Mouse (Mus musculus) naive thymus-derived CD4-positive, alpha-beta T cell, adult 2 months (primary cell): Measurements from ENCODE around the gene Gm21994.
A peak's percentile ranks its signal among the peaks of the same experiment; 100 is the strongest.
"Not testable (repeated sequence)": the region's sequence is repeated elsewhere in the genome, so short reads cannot be mapped to it uniquely, and the experiment has no call there.

Experiments used
- DNase-seq: peaks from one replicate; pipeline ENCODE4 v3.0.0-alpha.2; 2011; ENCODE audit warnings: low read depth

The Gm21994 gene

DNA sequence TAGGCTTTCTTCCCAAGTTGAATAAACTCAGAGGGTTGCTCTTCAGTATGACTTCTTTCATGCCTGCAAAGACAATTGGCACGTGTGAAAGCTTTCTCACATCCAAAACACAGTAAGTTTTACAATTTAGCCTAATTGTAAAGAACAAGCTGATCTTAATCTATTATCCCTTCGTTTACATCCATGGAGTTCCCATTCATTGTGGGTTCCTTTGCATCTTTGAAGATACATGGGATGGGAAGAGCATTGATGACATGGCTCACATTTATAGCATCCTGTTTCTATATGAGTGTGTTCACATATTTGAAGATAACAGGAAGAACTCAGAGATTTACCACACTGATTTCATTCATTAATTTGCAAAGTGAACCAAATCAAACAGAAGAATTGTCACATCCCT lies at the start of gene Gm21994:
Gm21994 (minus strand) TSS at position 101 of the 400 bp plus-strand sequence.
- not testable (repeated sequence) for DNase-seq

DNA sequence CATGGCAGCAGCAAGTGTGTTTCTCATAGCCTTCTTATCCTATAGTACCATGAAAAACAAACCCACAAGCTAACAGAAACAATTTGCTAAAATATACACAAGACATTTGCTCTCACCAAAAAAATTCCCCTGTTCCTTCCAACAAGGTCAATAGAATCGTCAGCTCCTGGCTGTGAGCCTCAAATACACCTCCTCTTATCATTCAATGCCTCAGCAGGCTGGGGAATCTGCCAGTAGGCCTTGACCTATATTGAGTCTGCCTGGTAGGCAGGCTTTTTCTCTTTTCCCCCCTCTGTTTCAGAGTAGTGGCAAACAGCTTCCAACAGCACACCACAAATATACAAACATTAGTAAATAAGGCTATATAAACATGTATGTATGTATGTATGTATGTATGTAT lies 43.7 kb upstream of the Gm21994 start:
- no peak for DNase-seq

DNA sequence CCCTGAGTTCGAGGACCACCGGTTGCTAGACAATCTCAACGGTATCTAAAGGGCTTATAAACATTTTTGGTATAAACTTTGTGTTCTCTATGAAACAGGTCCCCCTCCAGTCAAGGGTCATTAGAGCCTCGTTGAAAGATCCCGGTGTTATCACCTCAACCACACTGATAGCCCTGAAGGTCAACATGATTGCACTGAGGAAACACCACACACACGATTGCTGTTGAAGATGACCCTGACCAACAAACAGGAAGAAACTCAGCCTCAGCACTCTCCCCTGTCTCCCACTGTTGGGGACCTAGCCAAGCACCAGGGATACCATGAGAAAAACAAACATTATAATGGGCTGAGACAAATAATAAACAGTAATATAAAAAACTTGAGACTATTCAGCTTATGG lies 38.3 kb upstream of the Gm21994 start:
- no peak for DNase-seq

DNA sequence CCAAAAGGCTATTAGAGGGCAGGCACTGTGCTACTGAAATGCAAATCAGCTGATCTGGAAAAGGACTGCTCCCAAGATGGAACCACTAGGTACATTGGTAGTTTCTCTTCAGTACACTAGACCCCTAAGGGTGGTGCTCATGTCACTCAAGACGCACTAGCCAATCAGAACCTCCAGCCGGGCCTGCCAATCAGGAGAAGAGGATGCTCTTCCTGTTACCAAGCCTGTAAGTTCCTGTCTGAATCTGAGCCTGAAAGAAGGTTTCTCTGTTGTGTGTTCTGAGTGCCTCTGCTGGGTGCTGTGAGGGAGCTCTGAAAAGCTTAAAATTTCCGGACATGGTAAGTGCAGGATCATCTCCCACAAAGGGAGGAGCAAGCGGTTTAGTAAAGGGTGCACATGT lies 1.9 kb upstream of the Gm21994 start, which contains the start of gene Gm14124:
Gm14124 (plus strand) TSS at position 227 of the 400 bp plus-strand sequence.
- not testable (repeated sequence) for DNase-seq

DNA sequence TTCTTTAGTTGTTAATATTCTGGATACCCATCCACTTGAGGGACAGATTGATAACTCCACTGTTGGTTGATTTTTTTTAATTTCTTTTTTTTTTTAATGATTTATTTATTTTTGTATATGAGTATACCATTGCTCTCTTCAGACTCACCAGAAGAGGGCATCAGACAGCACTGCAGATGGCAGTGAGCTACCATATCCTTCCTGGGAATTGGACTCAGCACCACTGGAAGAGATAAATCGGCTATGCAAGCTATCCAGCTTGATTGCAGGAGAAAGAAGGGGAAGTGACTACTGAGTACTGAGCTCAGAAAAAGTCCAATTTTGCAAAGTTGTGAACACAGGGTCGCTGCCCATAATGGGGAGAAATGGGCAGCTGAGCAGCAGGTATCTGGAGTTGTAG lies 1.5 kb upstream of the Gm21994 start:
- DNase-seq = not testable (repeated sequence)

DNA sequence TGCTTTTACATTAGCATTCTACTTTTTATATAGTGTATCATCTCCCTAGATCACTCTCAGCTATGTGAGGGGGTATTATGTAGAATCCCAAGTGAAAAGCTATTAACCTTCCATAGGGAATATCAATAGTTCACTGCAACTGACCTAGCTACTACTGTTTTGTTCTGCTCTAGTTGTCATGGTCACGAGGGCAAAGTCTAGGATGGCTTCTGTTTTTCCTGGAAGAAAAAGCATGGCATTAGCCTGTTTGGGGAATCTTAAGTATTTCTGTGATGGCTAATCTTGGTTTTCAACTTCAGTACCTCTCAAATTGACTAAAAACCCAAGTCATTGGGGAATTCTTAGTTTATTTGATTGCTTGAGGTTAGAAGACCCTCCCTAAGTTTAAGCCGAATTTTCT lies 12.2 kb downstream of the Gm21994 start:
- no peak for DNase-seq

DNA sequence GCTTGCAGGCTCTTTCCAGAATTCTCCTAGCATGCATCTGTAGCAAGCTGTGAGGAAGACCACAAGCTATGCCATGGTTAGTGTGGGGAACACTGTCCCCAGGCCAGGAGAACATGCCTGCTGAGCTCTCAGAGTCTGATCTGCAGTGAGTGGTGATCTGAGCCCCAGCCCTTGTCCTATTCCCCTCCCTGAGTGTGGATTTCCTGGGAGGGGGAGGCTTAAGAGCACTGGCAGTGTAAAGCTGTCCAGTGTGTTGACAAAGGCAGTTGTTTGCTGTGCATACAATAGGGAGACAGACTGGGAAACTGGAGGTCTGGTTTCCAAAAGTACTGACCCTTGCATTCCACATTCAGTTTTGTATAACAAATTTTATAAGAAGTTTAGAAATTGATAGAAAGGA lies 32.1 kb downstream of the Gm21994 start:
- not testable (repeated sequence) for DNase-seq

DNA sequence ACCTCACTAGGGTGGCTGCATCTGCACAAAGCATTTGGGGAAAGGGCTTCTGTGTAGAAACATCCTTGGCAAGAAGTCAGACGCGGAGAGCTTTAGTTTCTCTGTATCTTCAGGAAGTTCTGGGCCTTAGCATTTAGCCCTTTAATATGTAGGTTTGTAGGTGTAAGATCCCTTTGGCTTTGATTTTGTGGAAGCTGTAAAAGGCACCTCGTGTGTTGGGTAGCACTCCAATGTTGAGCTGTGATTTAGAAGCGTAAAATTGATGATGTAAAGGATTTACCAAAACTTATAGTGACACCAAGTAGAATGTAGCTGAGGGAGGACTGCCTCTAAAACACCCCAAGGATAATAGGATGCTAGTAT lies 37.0 kb downstream of the Gm21994 start:
- not testable (repeated sequence) for DNase-seq

DNA sequence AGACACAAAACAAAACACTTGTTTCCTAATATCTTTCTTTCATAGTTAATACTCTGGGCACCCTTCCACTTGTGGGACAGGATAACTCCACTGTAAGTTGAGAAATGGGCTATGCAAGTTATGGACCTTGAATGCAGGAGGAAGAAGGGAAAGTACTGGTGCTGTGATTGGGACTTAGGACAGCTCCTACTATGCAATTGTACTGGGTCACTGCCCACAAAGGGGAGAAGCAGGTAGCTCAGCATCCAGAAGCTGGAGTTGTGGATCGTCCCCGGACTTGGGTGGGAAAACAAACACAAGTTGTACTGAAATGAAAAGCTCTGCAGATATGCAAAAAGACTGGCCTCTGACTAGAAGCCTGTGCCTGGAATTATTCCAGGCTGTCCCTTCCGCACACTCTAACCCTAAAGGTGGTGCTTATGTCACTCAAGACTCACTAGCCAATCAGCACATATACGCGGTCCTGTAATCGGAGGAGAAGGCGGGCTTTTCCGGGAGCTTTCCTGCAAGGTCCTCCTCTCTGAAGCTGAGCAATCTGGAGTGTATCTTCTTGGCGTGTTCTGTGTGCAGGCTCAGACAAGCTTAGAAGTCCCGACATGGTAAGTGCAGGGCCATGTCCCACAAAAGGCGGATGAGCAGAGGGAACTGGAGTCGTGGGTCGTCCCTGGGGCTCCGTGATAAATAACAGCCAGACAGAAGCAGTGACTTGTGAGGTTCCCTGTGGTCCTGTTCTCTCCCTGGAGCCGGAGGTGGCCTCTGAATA lies 37.6 kb downstream of the Gm21994 start, which contains the start of gene Zfp937:
Zfp937 (plus strand) TSS at position 474 of the 763 bp plus-strand sequence.
- DNase-seq = peak; percentile 14
